Mouse (Mus musculus): ENCODE data around the gene Sphkap.

The Sphkap gene

DNA sequence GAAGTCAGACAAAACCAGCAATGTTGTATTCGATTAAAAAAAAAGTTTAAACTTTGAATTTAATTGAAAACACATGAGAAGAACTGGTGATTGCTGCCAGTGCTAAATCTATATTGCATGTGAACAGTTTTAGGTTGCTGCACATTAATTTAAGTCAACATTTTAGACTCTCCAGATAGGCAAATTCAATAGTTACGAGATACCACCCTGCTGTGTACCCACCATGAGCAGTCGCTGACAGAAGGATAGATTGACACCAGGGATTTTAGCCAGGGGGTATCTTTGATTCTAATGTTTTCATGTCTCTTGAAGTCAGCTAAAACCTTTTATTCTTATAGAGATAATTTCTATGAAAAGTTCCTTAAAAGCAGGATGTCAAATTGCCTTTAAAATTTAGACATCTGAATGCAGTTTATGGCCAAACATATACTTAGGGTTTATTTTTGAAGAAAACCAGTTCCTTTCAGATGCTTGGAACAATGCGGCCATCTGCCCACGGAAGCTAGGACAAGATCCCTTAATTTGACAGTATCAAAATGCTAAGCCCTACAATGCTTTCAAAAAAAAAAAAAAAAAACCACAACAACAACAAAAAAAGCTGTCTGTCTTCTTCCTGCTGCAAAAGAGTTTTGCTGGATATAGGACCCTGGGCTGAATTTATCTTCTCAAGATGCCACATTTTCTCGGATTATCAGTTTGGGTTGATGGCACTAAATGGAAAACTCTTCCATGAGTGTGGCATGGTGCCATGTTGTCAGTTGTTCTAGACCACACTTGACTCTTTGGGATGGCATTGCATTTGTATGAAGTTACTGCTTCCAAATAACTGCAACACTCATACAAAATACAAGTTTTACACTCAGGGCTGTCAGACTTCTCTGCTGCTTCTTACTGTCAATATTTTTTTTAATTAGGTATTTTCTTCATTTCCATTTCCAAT is 110.6 kb downstream of the Sphkap start:
- no peak for DNase-seq (ENCODE audit: low spot score in 2 of 2)

- no peak for DNase-seq (ENCODE audit: low spot score in 2 of 2)
Observed at GRCm38 (mm10) chr1:83285866-83286265, 122.1 kb downstream of the Sphkap start.

DNA sequence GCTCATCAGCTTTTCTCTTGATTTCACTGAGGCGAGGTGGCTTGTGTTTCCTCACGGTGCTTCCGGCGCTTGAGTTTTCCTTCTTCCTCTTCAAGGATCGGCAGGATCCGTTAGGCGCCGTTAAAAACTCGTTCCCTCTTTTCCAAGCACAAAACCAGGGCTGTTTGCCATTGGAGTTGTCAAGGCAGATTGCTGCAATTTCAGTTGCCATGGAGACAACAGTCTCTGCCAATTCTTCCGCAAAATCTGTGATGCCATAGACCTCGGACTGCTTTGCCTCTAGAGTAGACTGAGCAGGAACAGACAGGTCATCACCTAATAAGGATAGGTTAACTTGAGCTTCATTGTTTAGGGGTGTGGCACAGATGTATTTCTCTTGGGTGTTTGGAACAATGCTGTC is 131.0 kb downstream of the Sphkap start:
- peak; percentile 54 to 64 for DNase-seq (ENCODE audit: low spot score in 2 of 2)

- no peak for DNase-seq (ENCODE audit: low spot score in 2 of 2)
Observed at GRCm38 (mm10) chr1:83276637-83277036, 131.4 kb downstream of the Sphkap start.

DNA sequence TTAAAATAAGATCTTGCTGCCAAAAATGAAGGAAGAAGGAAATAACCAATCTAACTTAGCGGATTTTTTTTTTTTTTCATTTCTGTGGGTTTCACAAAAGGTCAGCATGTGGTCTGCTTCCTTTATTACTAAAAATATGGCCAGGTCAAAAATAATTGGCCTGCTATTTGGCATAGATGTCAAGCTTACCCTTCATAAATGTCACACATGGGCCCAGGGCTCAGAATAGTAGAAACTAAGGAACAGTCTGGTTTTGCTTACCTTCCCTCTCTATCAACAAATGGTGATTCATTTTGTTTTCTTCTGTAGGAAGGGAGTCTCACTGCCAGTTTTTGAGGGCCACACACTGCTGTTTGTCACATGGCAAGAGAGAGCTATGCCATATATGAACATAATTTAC is 156.3 kb downstream of the Sphkap start:
- no peak for DNase-seq (ENCODE audit: low spot score in 2 of 2)

GRCm38 (mm10) chr1:83248235-83248746 is 159.7 kb downstream of the Sphkap start:
- no peak for DNase-seq (ENCODE audit: low spot score in 2 of 2)

DNA sequence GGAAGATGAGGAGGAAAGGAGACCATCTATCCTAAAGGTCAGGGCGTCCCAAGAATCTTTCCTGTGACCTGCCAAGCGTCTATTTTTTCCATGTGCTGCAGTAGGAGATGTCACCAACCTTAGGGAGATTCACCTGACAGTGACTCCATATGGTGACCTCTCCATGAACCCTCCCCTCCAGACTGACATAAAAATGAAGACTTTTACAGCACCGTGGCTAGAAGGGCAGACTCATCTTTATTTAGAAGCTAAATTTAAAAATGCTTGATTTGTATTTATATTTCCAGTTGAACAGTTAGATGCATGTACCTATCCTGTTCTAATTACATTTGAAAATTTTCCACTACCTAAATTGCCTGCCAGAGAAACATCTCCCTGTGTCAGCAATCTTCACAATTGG is 180.1 kb downstream of the Sphkap start:
- DNase-seq (ENCODE audit: low spot score in 2 of 2), result no peak

DNA sequence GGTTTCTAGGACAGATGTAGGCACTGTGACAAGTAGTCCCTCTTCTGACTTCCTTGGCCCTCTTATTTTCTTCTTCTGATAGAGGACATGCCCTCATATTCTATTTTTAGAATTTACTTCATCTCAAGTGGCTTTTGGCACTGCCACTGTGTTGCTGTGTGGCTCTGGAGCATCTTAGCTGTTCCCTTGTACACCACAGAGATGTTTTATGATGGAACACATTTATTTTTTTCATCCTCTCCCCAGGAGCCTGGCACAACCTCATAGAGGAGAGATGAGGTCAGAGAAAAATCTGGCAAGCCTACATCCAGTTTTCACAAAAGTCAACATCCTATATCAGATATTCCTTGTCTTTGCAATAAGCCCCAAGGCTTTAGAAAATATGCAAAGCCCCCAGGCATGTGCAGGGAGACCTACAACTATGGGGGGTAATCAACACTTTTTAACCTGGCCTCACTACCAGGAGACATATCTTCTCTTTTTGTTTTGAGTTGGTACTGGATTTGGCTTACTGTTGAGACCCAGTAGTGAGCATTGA is 183.5 kb downstream of the Sphkap start:
- no peak for DNase-seq (ENCODE audit: low spot score in 2 of 2)

GRCm38 (mm10) chr1:83223072-83223471 is 184.9 kb downstream of the Sphkap start:
- no peak for DNase-seq (ENCODE audit: low spot score in 2 of 2)

- DNase-seq (ENCODE audit: low spot score in 2 of 2), result no peak
Observed at GRCm38 (mm10) chr1:83218260-83218659, 189.7 kb downstream of the Sphkap start.

GRCm38 (mm10) chr1:83209981-83210380 is 198.0 kb downstream of the Sphkap start:
- no peak for DNase-seq (ENCODE audit: low spot score in 2 of 2)

Data from frontal cortex, postnatal 14 days (tissue).